Mouse (Mus musculus) E14TG2a.4 (cell line): Measurements from ENCODE around the gene Msh4.

ENCODE experiments used
- CTCF ChIP-seq: conservative IDR thresholded peaks from 2 replicates; pipeline ENCODE4 v1.5.1; 2014; ENCODE audit warnings: low read length
- POU5F1 ChIP-seq: IDR thresholded peaks from 2 replicates; pipeline ENCODE4 v1.6.1; 2014; ENCODE audit warnings: low read length, borderline replicate concordance

DNA sequence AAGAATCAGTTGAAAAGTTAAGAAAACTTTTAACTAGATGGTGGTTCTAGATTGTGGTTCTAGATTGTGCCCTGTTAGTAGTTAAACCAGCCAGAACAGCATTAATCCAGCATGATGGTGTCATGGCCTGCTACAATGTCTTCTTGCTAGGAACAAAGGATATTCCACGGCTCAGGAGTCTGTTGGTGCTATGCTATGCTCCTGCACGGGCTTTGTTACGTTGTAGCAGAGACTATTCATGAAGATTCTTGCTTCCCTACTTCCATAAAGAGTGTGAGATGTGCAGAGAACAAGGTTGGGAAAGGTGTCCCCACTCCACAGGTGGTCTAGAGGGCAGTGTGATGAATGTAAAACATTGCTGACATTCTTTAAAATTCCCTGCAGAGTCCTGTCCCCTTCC lies 69.6 kb downstream of the Msh4 start:
- TF ChIP-seq CTCF (no peak), POU5F1 (no peak)
